Mouse (Mus musculus): ENCODE data around the gene Dusp10. TPM values are rescaled to one million over a fixed set of nuclear protein-coding genes. Genes with fewer than 3 reads are reported as not detected.

Gene Dusp10
- total RNA-seq (2023): 100 to 1,000 TPM; 253 to 307 TPM

GRCm38 (mm10) chr1:184013106-184013505, at the start of gene Dusp10:
TSS of gene Dusp10 (plus strand) at chr1:184013302.

GRCm38 (mm10) chr1:184034011-184034557, 21.0 kb downstream of the Dusp10 start, which contains the start of gene 1700056E22Rik:
TSS of gene 1700056E22Rik (minus strand) at chr1:184034301.

Other genes starting within 250 kb of the Dusp10 start
- 10 to 100 TPM; 21.6 to 23.6 TPM for gene 1700056E22Rik, start 21.0 kb downstream of the Dusp10 start, total RNA-seq (2023)